Mouse (Mus musculus): ENCODE data around the gene Spsb4. TPM values are rescaled to one million over a fixed set of nuclear protein-coding genes. Genes with fewer than 3 reads are reported as not detected.

The Spsb4 gene
- total RNA-seq (2012; rRNA removed), result not detected in 2 replicates
- polyA plus RNA-seq (2012; ENCODE audit: insufficient read depth in 1 of 2, insufficient read length in 2 of 2, low read depth in 1 of 2, low replicate concordance in 2 of 2, missing spikeins in 1 of 2), result not detected

GRCm38 (mm10) chr9:97018677-97019147 lies at the start of gene Spsb4:
Gene Spsb4, minus strand, starts transcription at chr9:97018843.
- no peak within 1 kb of the TSS for H3K27ac ChIP-seq (ENCODE audit: control insufficient read depth, low read depth, low read length)
- no peak for DNase-seq (ENCODE audit: low read depth, low spot score)
- no peaks in the 10 kb centered on the region for H3K79me2 ChIP-seq (ENCODE audit: control insufficient read depth, insufficient read depth, low read length, poor library complexity)
- H3K4me3 ChIP-seq (ENCODE audit: control insufficient read depth in 1 of 2, insufficient read depth in 1 of 2, low read depth in 2 of 2, low read length in 2 of 2), result no peak within 1 kb of the TSS
- no peaks in the 10 kb centered on the region for H3K36me3 ChIP-seq (ENCODE audit: control insufficient read depth in 1 of 2, insufficient read depth in 2 of 2, low read length in 2 of 2)
- no peaks in the 10 kb centered on the region for H3K27me3 ChIP-seq (ENCODE audit: control insufficient read depth in 1 of 2, insufficient read depth in 2 of 2, low read length in 2 of 2)
- no peak within 1 kb of the TSS for H3K9ac ChIP-seq (ENCODE audit: control insufficient read depth, low read depth, low read length, poor library complexity, severe bottlenecking)
- no peaks in the 10 kb centered on the region for H3K4me1 ChIP-seq (ENCODE audit: control insufficient read depth in 1 of 2, insufficient read depth in 2 of 2, low read length in 2 of 2)
- H3K9me3 ChIP-seq (replicated peaks; ENCODE audit: insufficient read depth, low read length), result no peaks in the 10 kb centered on the region
- TF ChIP-seq KAT2A (conservative IDR thresholded peaks at IDR 0.05; ENCODE audit: low read depth, low read length) (no peak), ZNF384 (IDR thresholded peaks at IDR 0.05; ENCODE audit: low read depth, low read length) (no peak), JUND (IDR thresholded peaks at IDR 0.05; ENCODE audit: low read depth, low read length) (no peak), CHD1 (IDR thresholded peaks at IDR 0.05; ENCODE audit: low read depth, low read length) (no peak)

GRCm38 (mm10) chr9:97067761-97068160 lies 49.1 kb upstream of the Spsb4 start:
- Histone ChIP-seq H3K36me3 (ENCODE audit: control insufficient read depth in 1 of 2, insufficient read depth in 2 of 2, low read length in 2 of 2) (no peaks in the 10 kb centered on the region), H3K9me3 (replicated peaks; ENCODE audit: insufficient read depth, low read length) (no peaks in the 10 kb centered on the region), H3K79me2 (ENCODE audit: control insufficient read depth, insufficient read depth, low read length, poor library complexity) (no peaks in the 10 kb centered on the region), H3K4me1 (ENCODE audit: control insufficient read depth in 1 of 2, insufficient read depth in 2 of 2, low read length in 2 of 2) (no peaks in the 10 kb centered on the region), H3K27me3 (ENCODE audit: control insufficient read depth in 1 of 2, insufficient read depth in 2 of 2, low read length in 2 of 2) (no peaks in the 10 kb centered on the region), H3K27ac (ENCODE audit: control insufficient read depth, low read depth, low read length) (no peak overlapping the region), H3K4me3 (ENCODE audit: control insufficient read depth in 1 of 2, insufficient read depth in 1 of 2, low read depth in 2 of 2, low read length in 2 of 2) (no peak overlapping the region), H3K9ac (ENCODE audit: control insufficient read depth, low read depth, low read length, poor library complexity, severe bottlenecking) (no peak overlapping the region)
- TF ChIP-seq BHLHE40 (IDR thresholded peaks at IDR 0.05; ENCODE audit: borderline replicate concordance, low read depth, low read length) (no peak), POLR2AphosphoS5 (IDR thresholded peaks at IDR 0.05; ENCODE audit: borderline replicate concordance, low read depth, low read length) (no peak), RCOR1 (IDR thresholded peaks at IDR 0.05; ENCODE audit: low read depth, low read length) (no peak), JUND (IDR thresholded peaks at IDR 0.05; ENCODE audit: low read depth, low read length) (no peak), ETS1 (IDR thresholded peaks at IDR 0.05; ENCODE audit: low read depth, low read length) (no peak)
- no peak for DNase-seq (ENCODE audit: low read depth, low spot score)

GRCm38 (mm10) chr9:97065885-97066284 lies 47.2 kb upstream of the Spsb4 start:
- H3K36me3 ChIP-seq (ENCODE audit: control insufficient read depth in 1 of 2, insufficient read depth in 2 of 2, low read length in 2 of 2), result no peaks in the 10 kb centered on the region
- H3K4me1 ChIP-seq (ENCODE audit: control insufficient read depth in 1 of 2, insufficient read depth in 2 of 2, low read length in 2 of 2), result no peaks in the 10 kb centered on the region
- no peaks in the 10 kb centered on the region for H3K79me2 ChIP-seq (ENCODE audit: control insufficient read depth, insufficient read depth, low read length, poor library complexity)
- no peak overlapping the region for H3K27ac ChIP-seq (ENCODE audit: control insufficient read depth, low read depth, low read length)
- H3K27me3 ChIP-seq (ENCODE audit: control insufficient read depth in 1 of 2, insufficient read depth in 2 of 2, low read length in 2 of 2), result no peaks in the 10 kb centered on the region
- H3K9ac ChIP-seq (ENCODE audit: control insufficient read depth, low read depth, low read length, poor library complexity, severe bottlenecking), result no peak overlapping the region
- no peak overlapping the region for H3K4me3 ChIP-seq (ENCODE audit: control insufficient read depth in 1 of 2, insufficient read depth in 1 of 2, low read depth in 2 of 2, low read length in 2 of 2)
- H3K9me3 ChIP-seq (replicated peaks; ENCODE audit: insufficient read depth, low read length), result no peaks in the 10 kb centered on the region
- no peak for DNase-seq (ENCODE audit: low read depth, low spot score)
- TF ChIP-seq POLR2AphosphoS5 (IDR thresholded peaks at IDR 0.05; ENCODE audit: borderline replicate concordance, low read depth, low read length), result no peak
- no peak for TF ChIP-seq ZC3H11A (IDR thresholded peaks at IDR 0.05; ENCODE audit: low read depth, low read length)
- TF ChIP-seq E2F4 (IDR thresholded peaks at IDR 0.05; ENCODE audit: borderline replicate concordance, low read depth, low read length), result no peak
- no peak for TF ChIP-seq NELFE (IDR thresholded peaks at IDR 0.05; ENCODE audit: low read depth, low read length)
- no peak for TF ChIP-seq TAL1 (IDR thresholded peaks at IDR 0.05; ENCODE audit: low read length)
- no peak for TF ChIP-seq MXI1 (IDR thresholded peaks at IDR 0.05; ENCODE audit: low read depth, low read length)
- no peak for TF ChIP-seq TBP (IDR thresholded peaks at IDR 0.05; ENCODE audit: low read depth, low read length)
- no peak for TF ChIP-seq MAX (IDR thresholded peaks at IDR 0.05; ENCODE audit: low read length)
- no peak for TF ChIP-seq JUND (IDR thresholded peaks at IDR 0.05; ENCODE audit: low read depth, low read length)
- TF ChIP-seq MAZ (IDR thresholded peaks at IDR 0.05; ENCODE audit: low read depth, low read length), result no peak
- TF ChIP-seq USF2 (IDR thresholded peaks at IDR 0.05; ENCODE audit: borderline replicate concordance in 1 of 2, insufficient read depth in 1 of 2, low read depth in 1 of 2, low read length in 2 of 2), result no peak
- TF ChIP-seq ELF1 (IDR thresholded peaks at IDR 0.05; ENCODE audit: low read depth, low read length), result no peak
- no peak for TF ChIP-seq MEF2A (IDR thresholded peaks at IDR 0.05; ENCODE audit: extremely low read depth, insufficient replicate concordance, low read depth, low read length, poor library complexity, severe bottlenecking)
- TF ChIP-seq CHD1 (IDR thresholded peaks at IDR 0.05; ENCODE audit: low read depth, low read length), result no peak
- TF ChIP-seq ETS1 (IDR thresholded peaks at IDR 0.05; ENCODE audit: low read depth, low read length), result no peak
- no peak for TF ChIP-seq RAD21 (IDR thresholded peaks at IDR 0.05; ENCODE audit: low read depth, low read length)

All from MEL (cell line).